Mouse (Mus musculus) limb, embryonic 14.5 days (tissue): ENCODE data around the gene Igf1r. TPM values are rescaled to one million over a fixed set of nuclear protein-coding genes. Genes with fewer than 3 reads are reported as not detected.

Experiments
- ATAC-seq: fragments of 200-750 bp; cut with Nextera tagmentation; 2 replicates; pipeline ENCODE4 v1.8.0; 2017; ENCODE audit warnings: low read depth, moderate number of reproducible peaks, moderate TSS enrichment; ENCODE audit not compliant: low FRiP score
- DNase-seq: peaks from one replicate; pipeline ENCODE4 v3.0.0-alpha.2; 2015; ENCODE audit warnings: low spot score
- H3K27ac ChIP-seq: fragments of 300-500 bp; sonication (generic); replicated peaks from 2 replicates; pipeline ENCODE4 v1.5.1; 2014; ENCODE audit warnings: low read depth, mild to moderate bottlenecking, low read length, moderate library complexity, mixed read lengths
- H3K27me3 ChIP-seq: fragments of 300-500 bp; sonication (generic); 2 replicates; pipeline ENCODE4 v1.6.1; 2014; ENCODE audit warnings: low read length, mixed read lengths; ENCODE audit not compliant: control insufficient read depth, insufficient read depth
- H3K36me3 ChIP-seq: fragments of 300-500 bp; sonication (generic); 2 replicates; pipeline ENCODE4 v1.6.1; 2014; ENCODE audit warnings: mild to moderate bottlenecking, low read length, moderate library complexity, mixed read lengths; ENCODE audit not compliant: control insufficient read depth, insufficient read depth
- H3K4me1 ChIP-seq: fragments of 300-500 bp; sonication (generic); 2 replicates; pipeline ENCODE4 v1.6.1; 2014; ENCODE audit warnings: antibody characterized with exemption, low read length, mixed read lengths; ENCODE audit not compliant: control insufficient read depth, insufficient read depth
- H3K4me2 ChIP-seq: fragments of 300-500 bp; sonication (generic); replicated peaks from 2 replicates; pipeline ENCODE4 v1.6.1; 2014; ENCODE audit warnings: low read depth, mild to moderate bottlenecking, low read length, moderate library complexity; ENCODE audit not compliant: severe bottlenecking
- H3K4me3 ChIP-seq: fragments of 300-500 bp; sonication (generic); replicated peaks from 2 replicates; pipeline ENCODE4 v1.5.1; 2014; ENCODE audit warnings: low read length
- H3K9ac ChIP-seq: fragments of 300-500 bp; sonication (generic); 2 replicates; pipeline ENCODE4 v1.6.1; 2014; ENCODE audit warnings: mild to moderate bottlenecking, low read depth, low read length, moderate library complexity; ENCODE audit not compliant: severe bottlenecking
- H3K9me3 ChIP-seq: fragments of 300-500 bp; sonication (generic); 2 replicates; pipeline ENCODE4 v1.6.1; 2016; ENCODE audit warnings: low read length; ENCODE audit not compliant: control insufficient read depth
- POLR2A ChIP-seq: fragments of 200-500 bp; IDR thresholded peaks from 2 replicates; pipeline ENCODE4 v1.8.0; 2012; ENCODE audit warnings: inconsistent platforms, mild to moderate bottlenecking, moderate library complexity, borderline replicate concordance; ENCODE audit not compliant: insufficient read depth, insufficient read length; ENCODE audit errors: extremely low read depth
- WGBS: fragments of 180-500 bp; shearing (Covaris S2); extraction: QIAGEN DNeasy Blood & Tissue Kit; methylation state at CpG from one replicate; pipeline ENCODE4 v1.1.7; 2014; 5-methylcytosine and 5-hydroxymethylcytosine counted together
- polyA plus RNA-seq, 2 experiments: library from polyadenylated mRNA; depleted of rRNA in 1 of 2; stranded (reverse) in 1 of 2; unstranded in 1 of 2; fragments of >200 nt; fragmentation: Nextera tagmentation in 1 of 2; extraction: Ambion mirVana in 1 of 2; gene quantifications; 2 replicates each; pipeline versions ENCODE4 v1.2.1 to v1.2.3; 2012 to 2014

Igf1r gene
- polyA plus RNA-seq, 2 experiments = 22.5 to 34.6 TPM

- TF ChIP-seq POLR2A = no peak
- ATAC-seq = no peak
- Histone ChIP-seq H3K27ac (no peak overlapping the region), H3K9ac (no peak overlapping the region), H3K4me3 (no peak overlapping the region), H3K27me3 (no peaks in the 10 kb centered on the region), H3K4me1 (peaks cover 10% of the 10 kb centered on the region; the same call in 1 of the 2 replicates), H3K4me2 (no peak overlapping the region), H3K9me3 (no peaks in the 10 kb centered on the region), H3K36me3 (no peaks in the 10 kb centered on the region)
- no peak for DNase-seq
- WGBS = 68% methylated on average over 2 of the region's 2 CpGs
Measured at GRCm38 (mm10) chr7:68139384-68139783, 186.8 kb downstream of the Igf1r start.

GRCm38 (mm10) chr7:68140041-68140807, 187.6 kb downstream of the Igf1r start:
- no peak for DNase-seq
- Histone ChIP-seq H3K4me3 (no peak overlapping the region), H3K9ac (no peak overlapping the region), H3K4me1 (peaks cover 6% of the 10 kb centered on the region; the same call in 1 of the 2 replicates), H3K27me3 (no peaks in the 10 kb centered on the region), H3K9me3 (no peaks in the 10 kb centered on the region), H3K36me3 (no peaks in the 10 kb centered on the region), H3K4me2 (no peak overlapping the region), H3K27ac (no peak overlapping the region)
- TF ChIP-seq POLR2A = no peak
- no peak for ATAC-seq
- WGBS = 67% methylated on average over 11 of the region's 11 CpGs

DNA sequence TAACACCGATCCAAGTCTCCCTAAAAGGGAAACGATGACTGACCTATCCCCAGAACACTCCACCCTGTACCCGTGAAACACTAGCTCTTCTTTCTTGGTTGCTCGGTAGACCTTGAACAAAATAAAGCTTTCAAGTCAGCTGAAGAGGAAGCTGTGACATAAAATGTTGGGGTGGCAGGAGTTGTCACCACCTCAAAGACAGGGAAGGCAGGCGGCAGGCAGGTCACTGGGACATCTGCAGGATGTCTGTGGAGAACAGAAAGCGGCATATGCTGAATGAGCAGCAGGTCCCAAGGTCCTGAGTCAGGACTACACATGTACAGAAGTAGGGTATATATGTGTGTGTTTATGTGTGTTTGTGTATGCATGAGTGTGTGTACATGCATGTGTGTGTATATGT, 191.6 kb downstream of the Igf1r start:
- no peaks in the 10 kb centered on the region for H3K9me3 ChIP-seq
- no peak overlapping the region for H3K4me3 ChIP-seq
- H3K4me2 ChIP-seq = no peak overlapping the region
- DNase-seq (no peak), ATAC-seq (no peak)
- no peak overlapping the region for H3K9ac ChIP-seq
- no peaks in the 10 kb centered on the region for H3K27me3 ChIP-seq
- no peaks in the 10 kb centered on the region for H3K36me3 ChIP-seq
- no peak for TF ChIP-seq POLR2A
- no peak overlapping the region; the same call in 1 of the 2 replicates for H3K27ac ChIP-seq
- peaks cover 20% of the 10 kb centered on the region for H3K4me1 ChIP-seq
- 74% methylated on average over 6 of the region's 6 CpGs for WGBS

DNA sequence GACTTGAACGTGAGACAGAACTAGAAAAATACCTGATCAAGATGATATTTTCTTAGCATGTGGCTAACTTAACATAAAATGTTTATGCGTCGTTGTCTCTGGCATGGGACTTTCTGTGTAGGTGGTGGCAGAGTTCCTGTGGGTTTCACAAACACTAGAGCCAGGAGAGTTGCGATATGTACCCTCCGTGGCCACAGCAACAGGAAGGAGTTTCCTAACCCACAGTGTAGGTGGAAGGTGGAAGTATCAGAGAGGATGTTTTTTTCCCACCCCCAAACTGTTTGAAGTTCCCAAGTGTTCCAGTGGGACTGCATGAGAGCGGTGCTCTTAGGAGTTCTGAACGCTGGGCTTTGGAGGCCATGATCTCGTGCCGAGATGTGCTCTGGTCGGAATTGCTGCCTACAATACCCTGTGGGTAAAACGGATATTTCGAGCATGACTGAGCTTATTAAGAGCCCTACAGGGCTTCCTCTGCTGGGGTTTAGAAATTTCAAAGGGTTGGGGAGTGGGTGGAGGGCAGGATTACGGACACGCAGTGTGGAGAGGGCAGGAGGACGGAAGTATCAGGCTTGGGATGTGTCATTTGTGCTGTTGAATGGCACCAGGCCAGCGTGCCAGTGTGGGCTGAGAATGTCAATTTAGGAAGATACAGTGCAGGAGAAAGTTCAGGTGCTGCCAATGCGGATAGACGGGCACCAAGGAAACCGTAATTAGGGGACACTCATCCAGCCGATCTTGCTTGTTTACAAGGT, 195.8 kb downstream of the Igf1r start:
- peaks cover 30% of the 10 kb centered on the region for H3K4me1 ChIP-seq
- ATAC-seq (no peak), DNase-seq (no peak)
- H3K9ac ChIP-seq = no peak overlapping the region
- WGBS = 55% methylated on average over 20 of the region's 20 CpGs
- H3K27ac ChIP-seq = no peak overlapping the region
- H3K36me3 ChIP-seq = no peaks in the 10 kb centered on the region
- H3K27me3 ChIP-seq = no peaks in the 10 kb centered on the region
- TF ChIP-seq POLR2A = no peak
- no peaks in the 10 kb centered on the region for H3K9me3 ChIP-seq
- H3K4me3 ChIP-seq = no peak overlapping the region
- H3K4me2 ChIP-seq = no peak overlapping the region

- H3K27me3 ChIP-seq = no peaks in the 10 kb centered on the region
- H3K4me2 ChIP-seq = no peak overlapping the region
- no peak for DNase-seq
- ATAC-seq = 0 out of 2 replicates have a peak, but pooled peaks have one; percentile 13
- H3K9me3 ChIP-seq = no peaks in the 10 kb centered on the region
- H3K4me1 ChIP-seq = peaks cover 44% of the 10 kb centered on the region
- TF ChIP-seq POLR2A = no peak
- no peak overlapping the region for H3K9ac ChIP-seq
- H3K27ac ChIP-seq = 0 out of 2 replicates have a peak overlapping the region, but pooled peaks have one; percentile 59
- no peak overlapping the region for H3K4me3 ChIP-seq
- 30% methylated on average over 5 of the region's 5 CpGs for WGBS
- no peaks in the 10 kb centered on the region for H3K36me3 ChIP-seq
Measured at GRCm38 (mm10) chr7:68151892-68152291, 199.3 kb downstream of the Igf1r start.
